Mouse (Mus musculus) midbrain, embryonic 13.5 days (tissue): ENCODE measurements around the gene Incenp. TPM values are rescaled to one million over a fixed set of nuclear protein-coding genes. Genes with fewer than 3 reads are reported as not detected.
A peak's percentile ranks its signal among the peaks of the same experiment; 100 is the strongest.
"Not testable (repeated sequence)": the region's sequence is repeated elsewhere in the genome, so short reads cannot be mapped to it uniquely, and the experiment has no call there.

Experiments used
- ATAC-seq: fragments of 200-750 bp; cut with Nextera tagmentation; 2 replicates; pipeline ENCODE4 v1.8.0; 2017; ENCODE audit warnings: mild to moderate bottlenecking, moderate TSS enrichment, moderate library complexity
- H3K27ac ChIP-seq: fragments of 300-500 bp; sonication (generic); 2 replicates; pipeline ENCODE4 v1.5.1; 2015; ENCODE audit warnings: inconsistent platforms, mild to moderate bottlenecking, moderate library complexity
- H3K27me3 ChIP-seq: fragments of 300-500 bp; sonication (generic); 2 replicates; pipeline ENCODE4 v1.6.1; 2015; ENCODE audit warnings: mild to moderate bottlenecking, inconsistent platforms
- H3K36me3 ChIP-seq: fragments of 300-500 bp; sonication (generic); 2 replicates; pipeline ENCODE4 v1.6.1; 2015; ENCODE audit warnings: mild to moderate bottlenecking, inconsistent platforms
- H3K4me1 ChIP-seq: fragments of 300-500 bp; sonication (generic); replicated peaks from 2 replicates; pipeline ENCODE4 v1.6.1; 2015; ENCODE audit warnings: inconsistent platforms
- H3K4me2 ChIP-seq: fragments of 300-500 bp; sonication (generic); replicated peaks from 2 replicates; pipeline ENCODE4 v1.6.1; 2015; ENCODE audit warnings: moderate library complexity, mild to moderate bottlenecking, inconsistent platforms
- H3K4me3 ChIP-seq: fragments of 300-500 bp; sonication (generic); replicated peaks from 2 replicates; pipeline ENCODE4 v1.5.1; 2015; ENCODE audit warnings: mild to moderate bottlenecking, inconsistent platforms
- H3K9ac ChIP-seq: fragments of 300-500 bp; sonication (generic); replicated peaks from 2 replicates; pipeline ENCODE4 v1.6.1; 2015; ENCODE audit warnings: mild to moderate bottlenecking, inconsistent platforms
- H3K9me3 ChIP-seq: fragments of 300-500 bp; sonication (generic); 2 replicates; pipeline ENCODE4 v1.6.1; 2016; ENCODE audit warnings: mild to moderate bottlenecking, inconsistent platforms
- WGBS: fragments of 180-500 bp; shearing (Covaris S2); methylation state at CpG from one replicate; pipeline ENCODE4 v1.1.7; 2015; 5-methylcytosine and 5-hydroxymethylcytosine counted together
- polyA plus RNA-seq: library from polyadenylated mRNA; unstranded; fragments of >200 nt; fragmentation: Nextera tagmentation; extraction: Ambion mirVana; gene quantifications from 2 replicates; pipeline ENCODE4 v1.2.1, GENCODE M21; 2015

Gene Incenp
- polyA plus RNA-seq, 1 experiment from 2014 or later: 47.1 TPM

DNA sequence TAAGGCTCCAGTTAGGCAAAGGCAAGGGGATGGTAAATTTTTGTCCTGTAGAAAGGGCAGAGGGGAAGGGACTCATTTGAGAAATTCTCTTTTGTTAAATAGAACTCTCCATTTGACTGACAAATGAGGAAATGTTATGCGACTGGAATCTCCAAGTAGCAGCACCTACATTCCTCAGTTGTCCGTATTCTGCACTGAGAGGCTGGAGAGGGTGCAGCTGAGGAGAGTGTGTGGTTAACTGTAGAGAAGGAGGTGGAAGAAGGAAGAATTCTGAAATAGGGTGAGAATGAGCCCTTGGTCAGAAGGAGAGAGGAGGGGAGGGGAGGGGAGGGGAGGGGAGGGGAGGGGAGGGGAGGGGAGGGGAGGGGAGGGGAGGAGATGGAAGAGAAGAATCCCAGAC lies 34.6 kb upstream of the Incenp start:
- Histone ChIP-seq H3K4me1 (no peaks in the 10 kb centered on the region), H3K4me3 (no peak overlapping the region), H3K36me3 (no peaks in the 10 kb centered on the region), H3K9me3 (no peaks in the 10 kb centered on the region), H3K9ac (no peak overlapping the region), H3K27me3 (no peaks in the 10 kb centered on the region), H3K4me2 (no peak overlapping the region), H3K27ac (no peak overlapping the region)
- WGBS: 77% methylated on average over 2 of the region's 2 CpGs
- ATAC-seq: no peak

DNA sequence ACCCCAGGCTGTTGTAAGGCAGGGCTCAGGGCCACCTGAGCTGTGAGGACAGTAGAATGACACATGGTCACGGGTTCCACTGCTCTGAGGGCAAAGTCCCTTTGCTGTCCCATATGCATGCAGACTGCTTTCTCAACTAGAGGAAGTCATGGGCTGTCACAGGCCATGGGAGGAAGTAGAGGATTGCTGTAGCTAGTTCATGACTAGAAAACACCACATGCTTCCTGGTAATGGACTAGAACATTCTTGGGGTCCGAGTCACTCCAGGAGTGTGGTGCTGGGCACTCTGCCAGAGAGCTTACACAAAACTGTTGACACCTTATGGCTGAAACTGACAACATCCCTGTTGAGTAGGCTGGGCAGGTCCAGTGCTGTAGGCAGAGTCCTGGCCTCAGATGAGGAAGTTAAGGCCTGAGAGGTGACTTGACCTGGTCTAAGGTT lies 31.8 kb upstream of the Incenp start:
- H3K4me2 ChIP-seq, H3K4me1 ChIP-seq, H3K9ac ChIP-seq, H3K36me3 ChIP-seq, H3K4me3 ChIP-seq, ATAC-seq, H3K9me3 ChIP-seq, H3K27ac ChIP-seq, H3K27me3 ChIP-seq: not testable (repeated sequence)
- 86% methylated on average over 2 of the region's 2 CpGs for WGBS

DNA sequence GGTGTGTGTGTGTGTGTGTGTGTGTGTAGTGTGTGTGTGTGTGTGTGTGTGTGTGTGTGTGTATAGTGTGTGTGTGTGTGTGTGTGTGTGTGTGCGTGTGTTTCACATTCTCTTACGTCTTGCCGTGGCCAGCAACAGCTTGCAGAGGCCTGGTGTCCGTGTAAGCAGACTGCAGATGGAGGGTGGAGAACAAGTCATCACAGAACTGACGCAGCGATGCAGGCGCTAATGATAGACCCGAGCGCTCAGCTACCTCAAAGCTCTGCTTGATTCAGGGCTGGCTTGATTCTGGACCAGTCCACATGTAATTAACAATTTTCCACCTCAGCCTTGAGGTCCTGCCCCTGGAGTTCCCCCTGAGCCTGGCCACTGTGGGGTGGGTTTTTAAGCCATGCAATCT lies 28.7 kb upstream of the Incenp start:
- Histone ChIP-seq H3K36me3 (no peaks in the 10 kb centered on the region), H3K9me3 (no peaks in the 10 kb centered on the region), H3K4me2 (no peak overlapping the region), H3K27me3 (no peaks in the 10 kb centered on the region), H3K4me1 (peaks cover 3% of the 10 kb centered on the region; the same call in 1 of the 2 replicates), H3K4me3 (no peak overlapping the region), H3K9ac (no peak overlapping the region), H3K27ac (no peak overlapping the region)
- no peak for ATAC-seq
- 87% methylated on average over 9 of the region's 9 CpGs for WGBS

DNA sequence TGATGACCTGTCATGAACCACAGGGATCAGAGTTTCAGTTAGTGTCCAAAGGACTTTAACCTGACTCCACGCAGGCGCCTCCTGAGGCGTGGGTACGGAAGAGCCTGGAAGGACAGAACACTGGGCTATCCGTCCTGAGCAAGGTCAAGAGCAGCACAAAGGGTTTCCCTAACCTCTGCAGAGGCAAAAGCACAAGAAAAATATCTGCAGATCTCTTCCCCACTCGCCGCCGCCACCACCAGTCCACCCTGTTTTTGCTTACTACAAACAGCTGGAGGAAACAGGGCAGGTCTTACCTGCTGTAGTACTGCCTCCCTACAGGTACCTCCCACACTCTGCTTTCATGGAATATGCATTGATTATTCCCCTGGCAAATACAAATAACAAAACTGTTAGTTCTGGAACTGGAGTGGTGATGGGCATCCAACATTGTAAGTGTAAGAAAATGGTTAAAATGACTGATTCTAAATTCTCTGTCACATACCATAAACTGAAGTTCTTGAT lies 25.5 kb upstream of the Incenp start:
- Histone ChIP-seq H3K27me3 (no peaks in the 10 kb centered on the region), H3K27ac (no peak overlapping the region), H3K9ac (no peak overlapping the region), H3K4me2 (no peak overlapping the region), H3K4me1 (peaks cover 18% of the 10 kb centered on the region), H3K36me3 (no peaks in the 10 kb centered on the region), H3K4me3 (no peak overlapping the region), H3K9me3 (no peaks in the 10 kb centered on the region)
- no peak for ATAC-seq
- 83% methylated on average over 8 of the region's 8 CpGs for WGBS

DNA sequence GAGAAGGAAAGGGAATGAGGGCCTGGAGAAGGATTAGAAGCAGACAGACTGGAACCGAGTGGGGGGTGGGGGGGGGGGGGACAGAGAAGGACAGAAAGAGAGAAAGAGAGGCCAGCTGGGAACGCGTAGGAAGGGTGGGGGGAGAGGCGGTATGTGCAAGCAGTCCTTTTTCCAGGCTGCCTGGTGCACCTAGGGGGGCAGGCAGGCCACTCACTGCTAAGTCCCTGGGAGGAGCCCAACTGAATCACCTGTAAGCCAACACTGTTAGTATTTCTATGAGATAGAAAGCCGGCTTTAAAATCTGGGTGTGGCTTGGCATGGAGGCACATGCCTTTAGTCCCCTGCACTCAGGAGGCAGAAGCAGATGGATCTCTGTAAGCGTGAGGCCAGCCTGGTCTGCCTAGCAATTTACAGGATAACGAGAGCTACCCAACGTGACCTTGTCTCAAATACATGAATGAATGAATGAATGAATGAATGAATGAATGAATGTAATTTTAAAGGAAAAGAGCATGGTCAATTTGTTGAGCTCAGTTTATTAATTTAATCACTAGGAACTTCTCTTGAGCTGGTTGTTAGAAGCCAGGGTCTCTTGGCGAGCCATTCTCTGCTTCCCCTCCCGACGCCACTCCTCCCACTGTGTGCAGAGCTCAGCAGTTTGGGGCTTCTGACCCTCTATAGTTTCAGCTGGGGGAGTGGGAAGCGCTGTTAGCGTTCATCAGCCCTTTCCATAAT lies 24.9 kb upstream of the Incenp start:
- Histone ChIP-seq H3K9ac (no peak overlapping the region), H3K4me3 (no peak overlapping the region), H3K27ac (no peak overlapping the region), H3K4me2 (no peak overlapping the region), H3K4me1 (peaks cover 18% of the 10 kb centered on the region), H3K27me3 (no peaks in the 10 kb centered on the region), H3K9me3 (no peaks in the 10 kb centered on the region), H3K36me3 (no peaks in the 10 kb centered on the region)
- WGBS: 68% methylated on average over 11 of the region's 13 CpGs
- ATAC-seq: no peak

DNA sequence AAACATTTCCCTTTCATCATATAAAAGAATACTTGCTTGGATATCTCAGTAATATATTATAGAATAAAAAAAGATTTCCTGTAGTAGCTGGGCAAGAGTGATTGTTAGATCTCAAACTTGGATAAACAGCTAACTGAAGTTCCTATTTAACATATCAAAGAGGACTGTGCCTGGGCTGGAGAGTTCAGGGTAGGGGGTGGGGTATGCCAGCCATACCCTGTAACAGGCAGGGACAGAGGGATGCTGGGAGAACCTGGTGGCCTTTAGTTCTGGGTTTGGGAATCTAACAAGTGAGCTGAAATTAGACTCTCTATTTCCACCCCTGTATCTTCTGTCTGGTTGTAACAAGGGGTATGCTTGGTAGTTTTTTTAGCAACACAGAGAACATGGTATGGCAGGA lies 23.7 kb upstream of the Incenp start:
- Histone ChIP-seq H3K27me3 (no peaks in the 10 kb centered on the region), H3K4me3 (no peak overlapping the region), H3K27ac (no peak overlapping the region), H3K4me2 (no peak overlapping the region), H3K4me1 (peaks cover 18% of the 10 kb centered on the region), H3K36me3 (no peaks in the 10 kb centered on the region), H3K9ac (no peak overlapping the region), H3K9me3 (no peaks in the 10 kb centered on the region)
- ATAC-seq: 0 out of 2 replicates have a peak, but pooled peaks have one; percentile 43

DNA sequence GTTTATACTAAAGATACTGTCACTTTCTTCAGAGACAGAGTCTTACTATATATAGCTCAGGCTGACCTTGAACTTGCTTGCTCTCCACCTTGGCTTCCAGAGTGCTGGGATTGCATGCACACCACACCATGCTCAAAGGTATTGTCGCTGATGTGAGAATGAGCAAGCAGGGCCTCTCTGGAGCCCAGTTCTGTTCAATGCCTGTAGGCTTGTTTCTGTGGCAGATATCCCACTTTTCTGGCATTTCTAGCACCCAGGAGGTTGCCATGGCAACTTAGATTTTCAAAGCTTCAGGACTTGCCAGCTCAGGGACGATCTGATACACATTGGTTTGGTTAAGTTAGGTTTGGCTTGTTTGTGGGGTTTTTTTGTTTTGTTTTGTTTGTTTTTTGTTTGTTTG lies 22.9 kb upstream of the Incenp start:
- H3K27ac ChIP-seq: 0 out of 2 replicates have a peak overlapping the region, but pooled peaks have one; percentile 25
- peak; percentile 56 for ATAC-seq
- no peaks in the 10 kb centered on the region for H3K9me3 ChIP-seq
- H3K4me2 ChIP-seq: no peak overlapping the region
- H3K27me3 ChIP-seq: no peaks in the 10 kb centered on the region
- H3K4me3 ChIP-seq: no peak overlapping the region
- no peaks in the 10 kb centered on the region for H3K36me3 ChIP-seq
- H3K4me1 ChIP-seq: peaks cover 18% of the 10 kb centered on the region
- no peak overlapping the region for H3K9ac ChIP-seq
- WGBS: 13% methylated on average over 2 of the region's 2 CpGs

DNA sequence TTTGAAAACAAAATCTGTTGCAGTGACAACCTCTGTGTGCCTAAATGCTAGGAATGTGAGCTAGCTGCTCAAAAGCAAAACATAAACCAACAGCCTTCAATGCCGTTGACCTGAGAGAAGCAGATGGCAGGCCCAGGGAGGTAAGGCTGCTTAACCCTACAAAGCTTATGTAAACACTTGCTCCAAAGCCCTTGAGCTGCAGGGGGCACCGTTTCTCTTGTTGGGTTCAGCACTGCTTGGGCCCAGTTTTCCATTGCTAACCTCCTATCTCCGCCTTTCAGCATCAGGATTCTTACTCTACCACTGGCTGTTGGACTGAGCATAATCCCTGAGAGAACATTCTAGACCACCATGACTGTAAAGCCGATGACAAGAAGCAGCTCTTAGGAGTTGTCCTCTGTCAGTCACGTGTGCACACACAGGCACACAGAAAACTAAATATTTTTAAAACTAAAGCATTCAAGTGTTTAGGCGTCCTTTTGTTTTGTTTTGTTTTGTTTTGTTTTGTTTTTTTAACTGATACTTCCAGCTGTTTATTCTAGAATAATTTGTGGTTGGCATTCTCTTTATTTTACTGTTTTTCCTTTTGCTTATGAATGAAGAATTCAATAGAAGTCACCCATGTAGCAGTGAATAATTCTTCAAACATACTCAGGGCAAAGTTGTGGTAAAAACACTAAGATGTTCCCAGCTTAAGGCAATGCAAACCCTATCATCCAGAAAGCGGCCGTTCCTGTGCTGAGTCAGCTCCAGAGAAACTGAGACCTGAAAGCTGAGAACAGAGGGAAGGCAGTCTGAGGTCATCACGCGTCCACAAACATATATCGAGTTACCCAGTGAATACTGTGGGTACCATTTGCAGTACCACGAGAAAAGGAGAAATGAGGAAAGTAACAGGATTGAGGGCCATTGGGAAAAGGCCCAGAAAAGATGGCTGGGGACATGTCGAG lies 21.8 kb upstream of the Incenp start:
- no peak overlapping the region for H3K27ac ChIP-seq
- H3K4me3 ChIP-seq: no peak overlapping the region
- no peaks in the 10 kb centered on the region for H3K9me3 ChIP-seq
- peaks cover 18% of the 10 kb centered on the region for H3K4me1 ChIP-seq
- no peak overlapping the region for H3K4me2 ChIP-seq
- ATAC-seq: no peak
- no peaks in the 10 kb centered on the region for H3K36me3 ChIP-seq
- WGBS: 65% methylated on average over 13 of the region's 13 CpGs
- H3K9ac ChIP-seq: no peak overlapping the region
- H3K27me3 ChIP-seq: no peaks in the 10 kb centered on the region

DNA sequence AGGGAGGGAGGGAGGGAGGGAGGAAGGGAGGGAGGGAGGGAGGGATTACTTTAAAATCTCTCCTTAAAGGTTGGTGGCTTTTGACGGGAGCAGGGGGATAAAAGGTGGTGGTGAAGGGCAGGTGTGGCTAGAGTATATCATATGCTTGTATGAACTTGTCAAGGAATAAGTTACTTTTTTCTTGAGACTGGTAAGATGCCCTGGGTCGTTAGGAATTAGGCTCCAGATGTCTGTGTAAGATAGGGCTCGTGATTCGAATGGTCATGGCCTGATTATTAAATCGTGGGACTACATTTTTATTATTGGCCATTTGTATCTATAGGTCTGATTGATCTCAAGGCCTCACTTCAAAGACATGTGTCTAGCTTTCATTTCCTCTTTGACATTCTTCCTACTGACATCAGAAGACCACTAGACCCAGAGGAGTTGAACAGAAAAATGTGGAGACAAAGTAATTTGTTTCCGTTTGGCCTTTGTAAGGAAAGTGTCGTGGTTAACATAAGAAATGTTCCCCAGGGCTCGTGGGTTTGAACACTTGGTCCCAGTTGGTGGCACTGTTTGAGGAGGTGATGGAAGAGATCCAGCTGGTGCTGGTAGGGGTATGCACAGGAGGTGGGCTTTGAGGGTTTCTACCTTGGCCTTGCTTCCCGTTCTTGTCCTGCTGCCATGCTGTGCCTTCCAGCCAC lies 19.0 kb upstream of the Incenp start:
- H3K4me2 ChIP-seq: no peak overlapping the region
- H3K27ac ChIP-seq: no peak overlapping the region
- H3K9me3 ChIP-seq: no peaks in the 10 kb centered on the region
- ATAC-seq: no peak
- peaks cover 18% of the 10 kb centered on the region for H3K4me1 ChIP-seq
- H3K36me3 ChIP-seq: no peaks in the 10 kb centered on the region
- no peak overlapping the region for H3K4me3 ChIP-seq
- H3K9ac ChIP-seq: no peak overlapping the region
- 62% methylated on average over 9 of the region's 9 CpGs for WGBS
- no peaks in the 10 kb centered on the region for H3K27me3 ChIP-seq

DNA sequence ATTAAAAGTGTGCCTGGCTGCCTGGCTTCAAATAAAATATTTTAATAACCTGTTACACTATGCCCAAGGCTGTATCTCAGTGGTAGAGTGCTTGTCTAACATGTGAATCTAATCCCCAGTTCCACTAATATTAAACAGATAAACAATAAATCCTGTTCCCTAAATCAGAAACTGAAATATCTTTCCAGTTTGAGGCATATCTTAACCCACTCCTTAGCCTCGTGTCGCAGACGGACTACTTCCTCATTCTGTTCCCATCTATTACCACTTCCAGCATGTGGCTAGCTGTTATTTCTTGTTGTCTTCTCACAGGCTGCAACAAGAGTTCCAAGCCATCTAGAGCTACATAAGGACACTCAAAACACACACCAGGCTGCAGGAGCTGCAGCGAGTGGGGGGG lies 18.4 kb upstream of the Incenp start:
- Histone ChIP-seq H3K27ac (no peak overlapping the region), H3K36me3 (no peaks in the 10 kb centered on the region), H3K9ac (no peak overlapping the region), H3K9me3 (no peaks in the 10 kb centered on the region), H3K4me2 (no peak overlapping the region), H3K27me3 (no peaks in the 10 kb centered on the region), H3K4me1 (peaks cover 13% of the 10 kb centered on the region), H3K4me3 (no peak overlapping the region)
- WGBS: 71% methylated on average over 4 of the region's 4 CpGs
- ATAC-seq: no peak

DNA sequence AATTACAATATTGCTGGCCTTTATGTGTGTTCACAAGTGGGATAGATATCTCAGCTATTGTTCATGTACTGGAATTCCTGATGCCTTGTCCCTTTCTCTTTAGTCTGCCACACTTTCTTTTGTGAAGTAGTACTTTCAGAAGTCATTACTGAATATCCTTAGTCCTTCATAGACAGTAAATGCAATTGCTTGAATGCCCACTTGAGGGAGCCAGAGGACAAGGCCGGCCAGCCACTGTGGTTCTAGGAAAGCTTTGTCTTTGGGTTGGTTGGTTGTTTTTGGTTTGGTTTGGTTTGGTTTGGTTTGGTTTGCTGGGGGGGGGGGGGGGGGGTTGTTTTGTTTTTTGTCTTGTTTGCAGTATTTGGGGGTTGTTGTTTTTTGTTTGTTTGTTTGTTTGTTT lies 16.6 kb upstream of the Incenp start:
- no peak overlapping the region for H3K9ac ChIP-seq
- 0% methylated on average over 1 of the region's 1 CpGs for WGBS
- no peak overlapping the region for H3K27ac ChIP-seq
- H3K9me3 ChIP-seq: no peaks in the 10 kb centered on the region
- 0 out of 2 replicates have a peak, but pooled peaks cover 2% of the 10 kb centered on the region for H3K4me1 ChIP-seq
- H3K4me2 ChIP-seq: no peak overlapping the region
- no peak overlapping the region for H3K4me3 ChIP-seq
- no peaks in the 10 kb centered on the region for H3K27me3 ChIP-seq
- H3K36me3 ChIP-seq: no peaks in the 10 kb centered on the region
- ATAC-seq: 0 out of 2 replicates have a peak, but pooled peaks have one; percentile 53

DNA sequence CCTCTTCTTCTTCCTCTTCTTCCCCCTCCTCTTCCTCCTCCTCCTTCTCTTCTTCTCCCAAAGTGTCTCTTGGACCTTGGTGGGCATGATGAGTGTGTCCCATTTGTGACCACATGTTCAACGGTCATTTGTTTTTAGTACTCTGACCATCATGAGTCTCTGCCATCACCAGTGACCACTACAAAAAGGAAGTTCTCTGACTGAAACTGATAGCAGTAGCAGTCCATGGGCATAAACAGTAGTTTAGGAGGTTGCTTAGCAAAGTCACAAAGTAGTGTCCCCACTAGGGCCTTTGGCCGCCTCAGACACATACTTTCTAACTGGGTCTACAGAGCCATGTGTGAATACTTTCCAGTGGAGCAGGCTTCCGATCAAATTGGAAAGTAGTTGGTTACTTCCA lies 15.0 kb upstream of the Incenp start:
- Histone ChIP-seq H3K27ac (no peak overlapping the region), H3K4me1 (no peaks in the 10 kb centered on the region), H3K9ac (no peak overlapping the region), H3K4me2 (no peak overlapping the region), H3K9me3 (no peaks in the 10 kb centered on the region), H3K36me3 (no peaks in the 10 kb centered on the region), H3K4me3 (no peak overlapping the region), H3K27me3 (no peaks in the 10 kb centered on the region)
- ATAC-seq: no peak
- WGBS: 91% methylated on average over 3 of the region's 3 CpGs
